Mouse (Mus musculus): ENCODE measurements at regions not wholly inside any gene's neighbourhood (a gene's known extent, or its start where the extent isn't known, plus 50 kb on each side); places are given as distances from the start of the nearest gene placed in this dataset.

DNA sequence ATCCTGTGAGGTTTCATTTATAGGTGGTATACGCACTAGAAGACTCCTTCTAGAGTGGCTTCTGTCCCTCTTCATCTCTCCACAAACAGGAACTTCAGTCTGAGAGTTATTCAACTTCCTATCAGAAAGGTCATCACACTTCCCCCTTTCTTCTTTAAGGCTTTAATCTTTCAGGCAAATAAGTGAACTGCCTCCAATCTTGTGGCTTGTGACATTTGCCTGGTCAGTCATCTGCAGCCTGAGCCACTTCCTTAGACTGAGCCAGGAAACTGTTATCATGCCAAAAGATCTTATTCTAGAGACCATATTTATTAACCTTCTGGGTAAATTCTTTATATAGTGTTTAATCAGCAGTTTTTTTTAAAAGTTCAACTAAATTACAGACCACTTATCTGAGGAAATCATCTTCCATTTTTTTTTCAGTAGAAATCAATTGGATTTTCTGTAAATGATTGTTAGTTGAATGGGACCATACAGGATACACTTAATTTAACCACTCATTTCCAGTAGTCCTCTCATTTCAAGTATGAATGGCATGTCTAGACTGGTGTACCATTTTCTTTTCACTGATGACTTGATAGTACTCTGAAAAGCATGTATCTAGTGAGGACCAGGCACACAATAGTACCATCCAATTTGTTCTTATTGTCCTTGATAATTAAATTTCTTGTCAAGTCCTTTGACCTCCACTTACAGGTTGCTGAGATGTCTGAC lies 234.4 kb downstream of the Rprm start:
- Histone ChIP-seq H3K4me1 (ENCODE audit: control insufficient read depth, insufficient read depth, low read length) (no peaks in the 10 kb centered on the region), H3K27me3 (ENCODE audit: control insufficient read depth, insufficient read depth, low read length) (no peaks in the 10 kb centered on the region), H3K4me3 (replicated peaks; ENCODE audit: insufficient read depth, low read depth, low read length) (no peak overlapping the region), H3K27ac (ENCODE audit: insufficient read depth, low read length) (no peak overlapping the region)
- no peak for TF ChIP-seq POLR2A (IDR thresholded peaks at IDR 0.05; ENCODE audit: borderline replicate concordance, insufficient read depth, low read length)
- no peak for TF ChIP-seq CTCF (IDR thresholded peaks at IDR 0.05; ENCODE audit: borderline replicate concordance, insufficient read depth, low read depth, low read length)
- no peak for DNase-seq
- WGBS, result 93% methylated on average over 1 of the region's 1 CpGs

All from cerebellum, adult 2 months (tissue).